Mouse (Mus musculus) small intestine, adult 2 months (tissue): ENCODE measurements at regions not wholly inside any gene's neighbourhood (a gene's known extent, or its start where the extent isn't known, plus 50 kb on each side); places are given as distances from the start of the nearest gene placed in this dataset.

Experiments
- CTCF ChIP-seq: fragments of 200-500 bp; IDR thresholded peaks from 2 replicates; pipeline ENCODE4 v1.5.1; 2012; ENCODE audit warnings: low read depth, mild to moderate bottlenecking, control low read depth, inconsistent platforms, low read length, moderate library complexity, mixed read lengths; ENCODE audit not compliant: insufficient replicate concordance, insufficient read length; ENCODE audit errors: extremely low read depth
- POLR2A ChIP-seq: fragments of 200-500 bp; IDR thresholded peaks from 2 replicates; pipeline ENCODE4 v1.6.1; 2012; ENCODE audit warnings: low read depth, mild to moderate bottlenecking, control low read depth, inconsistent platforms, low read length, moderate library complexity

- no peak for TF ChIP-seq CTCF
- TF ChIP-seq POLR2A: no peak
These were observed 381.9 kb upstream of the Rack1 start for GRCm38 (mm10) chr11:48418066-48418756.
